Mouse (Mus musculus) 3134 (cell line): ENCODE results near the gene Atf5.

Experiments
- DNase-seq: peaks from one replicate; pipeline ENCODE4 v3.0.0-alpha.2; 2011; ENCODE audit warnings: low spot score; ENCODE audit not compliant: insufficient read length; ENCODE audit errors: extremely low read depth

The Atf5 gene

GRCm38 (mm10) chr7:44780101-44780500 lies 36.4 kb downstream of the Atf5 start:
- DNase-seq: no peak

GRCm38 (mm10) chr7:44776849-44777498 lies 39.5 kb downstream of the Atf5 start:
- peak; percentile 79 for DNase-seq

GRCm38 (mm10) chr7:44772591-44773204 lies 43.8 kb downstream of the Atf5 start:
- no peak for DNase-seq

- no peak for DNase-seq
Observed at GRCm38 (mm10) chr7:44770046-44770578, 46.3 kb downstream of the Atf5 start.

- DNase-seq: no peak
Observed at GRCm38 (mm10) chr7:44768129-44768528, 48.3 kb downstream of the Atf5 start.
